Mouse (Mus musculus): ENCODE results near the gene Gm28038.
A peak's percentile ranks its signal among the peaks of the same experiment; 100 is the strongest.

Gene Gm28038

GRCm38 (mm10) chr2:30256616-30257350 is 24.1 kb upstream of the Gm28038 start:
- no peak for DNase-seq (ENCODE audit: low spot score in 2 of 2)

- no peak for DNase-seq (ENCODE audit: low spot score in 2 of 2)
These were observed 23.0 kb upstream of the Gm28038 start for GRCm38 (mm10) chr2:30257699-30258460.

- no peak for DNase-seq (ENCODE audit: low spot score in 2 of 2)
These were observed 22.2 kb upstream of the Gm28038 start for GRCm38 (mm10) chr2:30258600-30258999.

GRCm38 (mm10) chr2:30259131-30260064 is 21.4 kb upstream of the Gm28038 start:
- DNase-seq (ENCODE audit: low spot score in 2 of 2), result no peak

GRCm38 (mm10) chr2:30261064-30261736 is 19.6 kb upstream of the Gm28038 start:
- no peak for DNase-seq (ENCODE audit: low spot score in 2 of 2)

- no peak for DNase-seq (ENCODE audit: low spot score in 2 of 2)
These were observed 18.7 kb upstream of the Gm28038 start for GRCm38 (mm10) chr2:30261921-30262839.

- DNase-seq (ENCODE audit: low spot score in 2 of 2), result no peak
These were observed 17.9 kb upstream of the Gm28038 start for GRCm38 (mm10) chr2:30262840-30263441.

GRCm38 (mm10) chr2:30263811-30264210 is 17.0 kb upstream of the Gm28038 start:
- no peak for DNase-seq (ENCODE audit: low spot score in 2 of 2)

- no peak for DNase-seq (ENCODE audit: low spot score in 2 of 2)
These were observed 15.9 kb upstream of the Gm28038 start for GRCm38 (mm10) chr2:30264671-30265519.

GRCm38 (mm10) chr2:30265767-30266253 is 15.0 kb upstream of the Gm28038 start, which contains the start of gene Phyhd1:
Phyhd1 (plus strand) TSS chr2:30266203.
- no peak for DNase-seq (ENCODE audit: low spot score in 2 of 2)

- no peak for DNase-seq (ENCODE audit: low spot score in 2 of 2)
These were observed 14.4 kb upstream of the Gm28038 start for GRCm38 (mm10) chr2:30266392-30266941.

GRCm38 (mm10) chr2:30267466-30267865 is 13.4 kb upstream of the Gm28038 start:
- no peak for DNase-seq (ENCODE audit: low spot score in 2 of 2)

GRCm38 (mm10) chr2:30268371-30268770 is 12.5 kb upstream of the Gm28038 start:
- no peak for DNase-seq (ENCODE audit: low spot score in 2 of 2)

- DNase-seq (ENCODE audit: low spot score in 2 of 2), result no peak
These were observed 11.4 kb upstream of the Gm28038 start for GRCm38 (mm10) chr2:30269241-30269990.

GRCm38 (mm10) chr2:30270134-30270533 is 10.7 kb upstream of the Gm28038 start:
- DNase-seq (ENCODE audit: low spot score in 2 of 2), result peak in 1 of 2 experiments; percentile 39

GRCm38 (mm10) chr2:30281651-30282050 is 808 bp downstream of the Gm28038 start:
- no peak for DNase-seq (ENCODE audit: low spot score in 2 of 2)

- no peak for DNase-seq (ENCODE audit: low spot score in 2 of 2)
These were observed 2.4 kb downstream of the Gm28038 start for GRCm38 (mm10) chr2:30283193-30283592.

GRCm38 (mm10) chr2:30285004-30285403 is 4.2 kb downstream of the Gm28038 start:
- no peak for DNase-seq (ENCODE audit: low spot score in 2 of 2)
